Mouse (Mus musculus) fibroblast of lung, adult 2 months (primary cell): ENCODE results near the gene Vasn.

Source experiments
- DNase-seq: peaks from one replicate; pipeline ENCODE4 v3.0.0-alpha.2; 2011; ENCODE audit warnings: low read depth

The Vasn gene

GRCm38 (mm10) chr16:4607818-4608531 lies 31.8 kb upstream of the Vasn start:
- no peak for DNase-seq

GRCm38 (mm10) chr16:4608532-4609059 lies 31.1 kb upstream of the Vasn start:
- no peak for DNase-seq

GRCm38 (mm10) chr16:4611193-4611592 lies 28.5 kb upstream of the Vasn start:
- no peak for DNase-seq

- no peak for DNase-seq
Measured at GRCm38 (mm10) chr16:4611676-4612075, 28.1 kb upstream of the Vasn start.

- DNase-seq = no peak
Measured at GRCm38 (mm10) chr16:4613736-4614135, 26.0 kb upstream of the Vasn start.

GRCm38 (mm10) chr16:4614639-4615038 lies 25.1 kb upstream of the Vasn start:
- no peak for DNase-seq

GRCm38 (mm10) chr16:4615297-4615696 lies 24.4 kb upstream of the Vasn start:
- DNase-seq = no peak

- no peak for DNase-seq
Measured at GRCm38 (mm10) chr16:4616829-4617228, 22.9 kb upstream of the Vasn start.

GRCm38 (mm10) chr16:4624074-4624473 lies 15.7 kb upstream of the Vasn start:
- no peak for DNase-seq

GRCm38 (mm10) chr16:4624481-4625110 lies 15.1 kb upstream of the Vasn start, which contains the start of gene Pam16:
Gene Pam16, minus strand, starts transcription at chr16:4624988.
- no peak for DNase-seq

GRCm38 (mm10) chr16:4627105-4627504 lies 12.6 kb upstream of the Vasn start:
- DNase-seq = no peak

- DNase-seq = no peak
Measured at GRCm38 (mm10) chr16:4628898-4629419, 10.8 kb upstream of the Vasn start.

GRCm38 (mm10) chr16:4629950-4630349 lies 9.8 kb upstream of the Vasn start:
- no peak for DNase-seq

- DNase-seq = no peak
Measured at GRCm38 (mm10) chr16:4632050-4632449, 7.7 kb upstream of the Vasn start.

GRCm38 (mm10) chr16:4633661-4634060 lies 6.1 kb upstream of the Vasn start:
- no peak for DNase-seq

GRCm38 (mm10) chr16:4634681-4635080 lies 5.1 kb upstream of the Vasn start:
- DNase-seq = no peak

- DNase-seq = no peak
Measured at GRCm38 (mm10) chr16:4635760-4636159, 4.0 kb upstream of the Vasn start.

GRCm38 (mm10) chr16:4638891-4639390 lies 800 bp upstream of the Vasn start:
- DNase-seq = no peak

GRCm38 (mm10) chr16:4640267-4641005 lies 695 bp downstream of the Vasn start:
- DNase-seq = no peak

GRCm38 (mm10) chr16:4641119-4641838 lies 1.5 kb downstream of the Vasn start:
- DNase-seq = no peak

- DNase-seq = no peak
Measured at GRCm38 (mm10) chr16:4642190-4642589, 2.4 kb downstream of the Vasn start.

GRCm38 (mm10) chr16:4642937-4643336 lies 3.2 kb downstream of the Vasn start:
- no peak for DNase-seq
